Mouse (Mus musculus) kidney, postnatal 0 days (tissue): ENCODE results near the gene Prrg3. TPM values are rescaled to one million over a fixed set of nuclear protein-coding genes. Genes with fewer than 3 reads are reported as not detected.

Source experiments
- ATAC-seq: fragments of 200-750 bp; cut with Nextera tagmentation; replicated peaks from 2 replicates; pipeline ENCODE4 v1.8.0; 2017; ENCODE audit warnings: low read depth, moderate number of reproducible peaks, moderate TSS enrichment, moderate library complexity; ENCODE audit not compliant: low FRiP score
- DNase-seq: peaks from one replicate; pipeline ENCODE4 v3.0.0-alpha.2; 2016; ENCODE audit warnings: low spot score
- H3K27ac ChIP-seq: fragments of 300-500 bp; sonication (generic); 2 replicates; pipeline ENCODE4 v1.5.1; 2014; ENCODE audit warnings: mild to moderate bottlenecking
- H3K27me3 ChIP-seq: fragments of 300-500 bp; sonication (generic); 2 replicates; pipeline ENCODE4 v1.6.1; 2014; ENCODE audit warnings: low read length, mixed read lengths; ENCODE audit not compliant: insufficient read depth
- H3K36me3 ChIP-seq: fragments of 300-500 bp; sonication (generic); 2 replicates; pipeline ENCODE4 v1.6.1; 2014; ENCODE audit warnings: low read length, mixed read lengths; ENCODE audit not compliant: insufficient read depth
- H3K4me1 ChIP-seq: fragments of 300-500 bp; sonication (generic); replicated peaks from 2 replicates; pipeline ENCODE4 v1.6.1; 2014; ENCODE audit warnings: antibody characterized with exemption, low read length, mixed read lengths; ENCODE audit not compliant: insufficient read depth
- H3K4me2 ChIP-seq: fragments of 300-500 bp; sonication (generic); 2 replicates; pipeline ENCODE4 v1.6.1; 2014; ENCODE audit warnings: mild to moderate bottlenecking, low read length, moderate library complexity, mixed read lengths
- H3K4me3 ChIP-seq: fragments of 300-500 bp; sonication (generic); replicated peaks from 2 replicates; pipeline ENCODE4 v1.5.1; 2014; ENCODE audit warnings: low read depth, low read length
- H3K9ac ChIP-seq: fragments of 300-500 bp; sonication (generic); 2 replicates; pipeline ENCODE4 v1.6.1; 2014; ENCODE audit warnings: low read depth, low read length
- H3K9me3 ChIP-seq: fragments of 300-500 bp; sonication (generic); replicated peaks from 2 replicates; pipeline ENCODE4 v1.6.1; 2016; ENCODE audit warnings: low read length, inconsistent platforms, mixed read lengths
- CTCF ChIP-seq: IDR thresholded peaks from 2 replicates; pipeline ENCODE4 v1.5.1; 2016; ENCODE audit warnings: antibody characterized with exemption, low read depth, mild to moderate bottlenecking, moderate library complexity
- WGBS: fragments of 180-500 bp; shearing (Covaris S2); extraction: QIAGEN DNeasy Blood & Tissue Kit; methylation state at CpG from one replicate; pipeline ENCODE4 v1.1.7; 2014; 5-methylcytosine and 5-hydroxymethylcytosine counted together
- polyA plus RNA-seq: library from polyadenylated mRNA; unstranded; fragments of >200 nt; fragmentation: Nextera tagmentation; extraction: Ambion mirVana; gene quantifications from 2 replicates; pipeline ENCODE4 v1.2.1, GENCODE M21; 2015

Prrg3 gene
- polyA plus RNA-seq = 4.3 and 4.4 TPM in 2 replicates

GRCm38 (mm10) chrX:71962073-71963051 lies at the start of gene Prrg3:
Prrg3 (plus strand) TSS chrX:71962624.
- ATAC-seq (peak; percentile 93), DNase-seq (peak; percentile 71)
- Histone ChIP-seq H3K4me2 (peak within 1 kb of the TSS; percentile 70), H3K27ac (peak within 1 kb of the TSS; percentile 36; the same call in 1 of the 2 replicates), H3K9me3 (no peaks in the 10 kb centered on the region), H3K9ac (peak within 1 kb of the TSS; percentile 55), H3K36me3 (no peaks in the 10 kb centered on the region), H3K27me3 (no peaks in the 10 kb centered on the region), H3K4me1 (no peaks in the 10 kb centered on the region), H3K4me3 (peak within 1 kb of the TSS; percentile 43)
- no peak for TF ChIP-seq CTCF
- 29% methylated on average over 59 of the region's 72 CpGs for WGBS

- no peak overlapping the region for H3K4me3 ChIP-seq
- no peaks in the 10 kb centered on the region for H3K27me3 ChIP-seq
- ATAC-seq (no peak), DNase-seq (peak; percentile 55)
- H3K36me3 ChIP-seq = no peaks in the 10 kb centered on the region
- no peaks in the 10 kb centered on the region for H3K9me3 ChIP-seq
- peak; percentile 74 for TF ChIP-seq CTCF
- WGBS = 22% methylated on average over 3 of the region's 3 CpGs
- no peak overlapping the region for H3K9ac ChIP-seq
- H3K4me1 ChIP-seq = no peaks in the 10 kb centered on the region
- H3K4me2 ChIP-seq = no peak overlapping the region
- no peak overlapping the region for H3K27ac ChIP-seq
Measured at GRCm38 (mm10) chrX:71946631-71947030, 15.8 kb upstream of the Prrg3 start.

- H3K36me3 ChIP-seq = no peaks in the 10 kb centered on the region
- no peaks in the 10 kb centered on the region for H3K9me3 ChIP-seq
- DNase-seq = no peak
- TF ChIP-seq CTCF = no peak
- H3K27me3 ChIP-seq = no peaks in the 10 kb centered on the region
- H3K9ac ChIP-seq = no peak overlapping the region
- no peak overlapping the region for H3K27ac ChIP-seq
- no peak overlapping the region for H3K4me3 ChIP-seq
- no peak overlapping the region for H3K4me2 ChIP-seq
- ATAC-seq = no peak
- H3K4me1 ChIP-seq = no peaks in the 10 kb centered on the region
Measured at GRCm38 (mm10) chrX:71958366-71958765, 4.1 kb upstream of the Prrg3 start.

- no peak for DNase-seq
- Histone ChIP-seq H3K9ac (peak overlapping the region; percentile 55), H3K27ac (no peak overlapping the region)
Measured at GRCm38 (mm10) chrX:71963275-71963912, 970 bp downstream of the Prrg3 start.

GRCm38 (mm10) chrX:71968216-71968615 lies 5.8 kb downstream of the Prrg3 start:
- H3K4me3 ChIP-seq = no peak overlapping the region
- H3K27me3 ChIP-seq = no peaks in the 10 kb centered on the region
- no peaks in the 10 kb centered on the region for H3K4me1 ChIP-seq
- no peak for TF ChIP-seq CTCF
- 87% methylated on average over 1 of the region's 1 CpGs for WGBS
- no peaks in the 10 kb centered on the region for H3K9me3 ChIP-seq
- ATAC-seq (no peak), DNase-seq (no peak)
- H3K27ac ChIP-seq = no peak overlapping the region
- H3K36me3 ChIP-seq = no peaks in the 10 kb centered on the region
- H3K4me2 ChIP-seq = no peak overlapping the region
- H3K9ac ChIP-seq = no peak overlapping the region

More at GRCm38 (mm10) chrX:71963275-71963912, 970 bp downstream of the Prrg3 start:
- H3K4me3 ChIP-seq = peak overlapping the region; percentile 43
- no peaks in the 10 kb centered on the region for H3K9me3 ChIP-seq
- no peaks in the 10 kb centered on the region for H3K27me3 ChIP-seq
- no peaks in the 10 kb centered on the region for H3K36me3 ChIP-seq
- 41% methylated on average over 9 of the region's 9 CpGs for WGBS
- H3K4me1 ChIP-seq = no peaks in the 10 kb centered on the region
- no peak for ATAC-seq
- H3K4me2 ChIP-seq = peak overlapping the region; percentile 70
- TF ChIP-seq CTCF = no peak

- H3K4me1 ChIP-seq = no peaks in the 10 kb centered on the region
Measured at GRCm38 (mm10) chrX:71968816-71969215, 6.4 kb downstream of the Prrg3 start.

More at GRCm38 (mm10) chrX:71968816-71969215, 6.4 kb downstream of the Prrg3 start:
- H3K27ac ChIP-seq = no peak overlapping the region
- H3K36me3 ChIP-seq = no peaks in the 10 kb centered on the region
- DNase-seq (no peak), ATAC-seq (no peak)
- no peaks in the 10 kb centered on the region for H3K27me3 ChIP-seq
- H3K4me2 ChIP-seq = no peak overlapping the region
- no peak overlapping the region for H3K9ac ChIP-seq
- WGBS = 80% methylated on average over 6 of the region's 6 CpGs
- no peaks in the 10 kb centered on the region for H3K9me3 ChIP-seq
- TF ChIP-seq CTCF = no peak
- H3K4me3 ChIP-seq = no peak overlapping the region
